Mouse (Mus musculus) E14TG2a.4 (cell line): ENCODE measurements at regions not wholly inside any gene's neighbourhood (a gene's known extent, or its start where the extent isn't known, plus 50 kb on each side); places are given as distances from the start of the nearest gene placed in this dataset.

Experiments
- CTCF ChIP-seq: conservative IDR thresholded peaks from 2 replicates; pipeline ENCODE4 v1.5.1; 2014; ENCODE audit warnings: low read length
- POU5F1 ChIP-seq: IDR thresholded peaks from 2 replicates; pipeline ENCODE4 v1.6.1; 2014; ENCODE audit warnings: low read length, borderline replicate concordance

DNA sequence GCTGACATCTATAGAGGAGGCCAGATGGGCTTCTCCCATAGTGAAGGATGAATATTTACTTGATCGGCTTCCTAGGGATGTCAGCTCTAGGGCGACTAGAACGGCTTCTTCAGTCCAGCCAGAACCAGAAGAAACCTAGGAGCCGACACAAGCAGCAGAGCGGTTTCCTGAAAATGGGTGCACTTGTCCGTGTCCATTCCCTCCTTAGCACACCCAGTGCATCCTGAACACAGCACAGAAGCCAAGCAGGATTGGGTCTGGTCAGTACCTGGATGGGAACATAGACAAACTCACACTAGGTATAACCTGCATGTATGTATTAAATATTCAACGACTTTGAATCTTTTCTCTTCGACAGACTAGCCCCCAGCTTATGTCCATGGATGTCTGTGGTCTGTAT, 407.9 kb upstream of the Cdh5 start:
- no peak for TF ChIP-seq CTCF
- no peak for TF ChIP-seq POU5F1
